Mouse (Mus musculus) MEL (cell line): ENCODE data around the gene Dlg2. TPM values are rescaled to one million over a fixed set of nuclear protein-coding genes. Genes with fewer than 3 reads are reported as not detected.

Experiments used
- DNase-seq: peaks from one replicate; pipeline ENCODE4 v3.0.0; 2011; ENCODE audit warnings: low read depth, low spot score
- H3K27ac ChIP-seq: 2 replicates; pipeline ENCODE4 v1.5.1; 2012; ENCODE audit warnings: low read depth, mild to moderate bottlenecking, control low read depth, low read length, moderate library complexity; ENCODE audit not compliant: control insufficient read depth
- H3K27me3 ChIP-seq, 2 experiments: fragments of 150-350 bp in 1 of 2; sonication (generic) in 1 of 2; 2 replicates each; pipeline ENCODE4 v1.6.1; 2012; ENCODE audit warnings: low read length in 2 of 2, mild to moderate bottlenecking in 2 of 2, improper control_type of control experiment in 1 of 2, moderate library complexity in 1 of 2; ENCODE audit not compliant: insufficient read depth in 2 of 2, control insufficient read depth in 1 of 2
- H3K36me3 ChIP-seq, 2 experiments: 2 replicates each; pipeline ENCODE4 v1.6.1; 2012 to 2014; ENCODE audit warnings: low read length in 2 of 2, improper control_type of control experiment in 1 of 2, inconsistent platforms in 1 of 2, mild to moderate bottlenecking in 1 of 2; ENCODE audit not compliant: insufficient read depth in 2 of 2, control insufficient read depth in 1 of 2
- H3K4me1 ChIP-seq, 2 experiments: fragments of 150-350 bp in 1 of 2; sonication (generic) in 1 of 2; 2 replicates each; pipeline ENCODE4 v1.6.1; 2012; ENCODE audit warnings: low read length in 2 of 2, improper control_type of control experiment in 1 of 2, mild to moderate bottlenecking in 1 of 2; ENCODE audit not compliant: insufficient read depth in 2 of 2, control insufficient read depth in 1 of 2
- H3K4me3 ChIP-seq, 2 experiments: fragments of 150-350 bp in 1 of 2; sonication (generic) in 1 of 2; 2 replicates each; pipeline ENCODE4 v1.5.1; 2012; ENCODE audit warnings: low read depth in 2 of 2, low read length in 2 of 2, mild to moderate bottlenecking in 2 of 2, moderate library complexity in 2 of 2, control low read depth in 1 of 2, improper control_type of control experiment in 1 of 2; ENCODE audit not compliant: control insufficient read depth in 1 of 2, insufficient read depth in 1 of 2
- H3K79me2 ChIP-seq: 2 replicates; pipeline ENCODE4 v1.6.1; 2012; ENCODE audit warnings: mild to moderate bottlenecking, low read length, moderate library complexity; ENCODE audit not compliant: control insufficient read depth, poor library complexity, insufficient read depth
- H3K9ac ChIP-seq: 2 replicates; pipeline ENCODE4 v1.6.1; 2012; ENCODE audit warnings: low read depth, mild to moderate bottlenecking, control low read depth, low read length, moderate library complexity; ENCODE audit not compliant: control insufficient read depth, poor library complexity, severe bottlenecking
- H3K9me3 ChIP-seq: fragments of 150-350 bp; sonication (generic); replicated peaks from 2 replicates; pipeline ENCODE4 v1.6.1; 2012; ENCODE audit warnings: mild to moderate bottlenecking, low read length, improper control_type of control experiment, moderate library complexity; ENCODE audit not compliant: insufficient read depth
- E2F4 ChIP-seq: IDR thresholded peaks from 2 replicates; pipeline ENCODE4 v1.6.1; 2011; ENCODE audit warnings: low read depth, low read length, improper control_type of control experiment, borderline replicate concordance
- ELF1 ChIP-seq: IDR thresholded peaks from 2 replicates; pipeline ENCODE4 v1.6.1; 2014; ENCODE audit warnings: low read depth, mild to moderate bottlenecking, inconsistent platforms, low read length, improper control_type of control experiment, moderate library complexity
- EP300 ChIP-seq, 2 experiments: IDR thresholded peaks; 2 replicates each; pipeline ENCODE4 v1.6.1; 2011; ENCODE audit warnings: improper control_type of control experiment in 2 of 2, low read length in 2 of 2, low read depth in 1 of 2, mild to moderate bottlenecking in 1 of 2
- GABPA ChIP-seq: IDR thresholded peaks from 2 replicates; pipeline ENCODE4 v1.6.1; 2012; ENCODE audit warnings: low read depth, mild to moderate bottlenecking, inconsistent platforms, low read length, improper control_type of control experiment, moderate library complexity
- GATA1 ChIP-seq: IDR thresholded peaks from 2 replicates; pipeline ENCODE4 v1.6.1; 2011; ENCODE audit warnings: low read depth, low read length, improper control_type of control experiment
- JUND ChIP-seq: IDR thresholded peaks from 2 replicates; pipeline ENCODE4 v1.6.1; 2011; ENCODE audit warnings: low read depth, mild to moderate bottlenecking, improper control_type of control experiment, low read length
- MAFK ChIP-seq: IDR thresholded peaks from 2 replicates; pipeline ENCODE4 v1.6.1; 2011; ENCODE audit warnings: low read depth, mild to moderate bottlenecking, low read length, improper control_type of control experiment, borderline replicate concordance
- MXI1 ChIP-seq: IDR thresholded peaks from 2 replicates; pipeline ENCODE4 v1.6.1; 2011; ENCODE audit warnings: mild to moderate bottlenecking, low read depth, low read length, improper control_type of control experiment
- MYB ChIP-seq: IDR thresholded peaks from 2 replicates; pipeline ENCODE4 v1.6.1; 2011; ENCODE audit warnings: mild to moderate bottlenecking, low read depth, low read length, improper control_type of control experiment
- MYC ChIP-seq: IDR thresholded peaks from 2 replicates; pipeline ENCODE4 v1.6.1; 2011; ENCODE audit warnings: low read depth, mild to moderate bottlenecking, low read length, improper control_type of control experiment, moderate library complexity
- NRF1 ChIP-seq: IDR thresholded peaks from 2 replicates; pipeline ENCODE4 v1.6.1; 2014; ENCODE audit warnings: low read depth, mild to moderate bottlenecking, inconsistent platforms, low read length, improper control_type of control experiment, moderate library complexity; ENCODE audit not compliant: poor library complexity, insufficient read depth, severe bottlenecking
- POLR2A ChIP-seq, 2 experiments: IDR thresholded peaks; 2 replicates each; pipeline ENCODE4 v1.6.1; 2011 to 2012; ENCODE audit warnings: low read length in 2 of 2, mild to moderate bottlenecking in 2 of 2, control low read depth in 1 of 2, improper control_type of control experiment in 1 of 2, low read depth in 1 of 2, moderate library complexity in 1 of 2; ENCODE audit not compliant: control insufficient read depth in 1 of 2, insufficient read depth in 1 of 2, poor library complexity in 1 of 2
- POLR2AphosphoS2 ChIP-seq: IDR thresholded peaks from 2 replicates; pipeline ENCODE4 v1.6.1; 2011; ENCODE audit warnings: low read length, improper control_type of control experiment
- RAD21 ChIP-seq: IDR thresholded peaks from 2 replicates; pipeline ENCODE4 v1.6.1; 2011; ENCODE audit warnings: mild to moderate bottlenecking, low read depth, low read length, improper control_type of control experiment
- SIN3A ChIP-seq: IDR thresholded peaks from 2 replicates; pipeline ENCODE4 v1.6.1; 2012; ENCODE audit warnings: low read length, improper control_type of control experiment, inconsistent platforms
- SMC3 ChIP-seq: IDR thresholded peaks from 2 replicates; pipeline ENCODE4 v1.6.1; 2011; ENCODE audit warnings: low read depth, low read length, improper control_type of control experiment
- TBP ChIP-seq: IDR thresholded peaks from 2 replicates; pipeline ENCODE4 v1.8.0; 2011; ENCODE audit warnings: low read depth, low read length, improper control_type of control experiment
- UBTF ChIP-seq: IDR thresholded peaks from 2 replicates; pipeline ENCODE4 v1.6.1; 2012; ENCODE audit warnings: low read depth, mild to moderate bottlenecking, inconsistent platforms, low read length, improper control_type of control experiment, moderate library complexity, borderline replicate concordance; ENCODE audit not compliant: insufficient read depth
- USF1 ChIP-seq: IDR thresholded peaks from 2 replicates; pipeline ENCODE4 v1.6.1; 2014; ENCODE audit warnings: low read depth, mild to moderate bottlenecking, inconsistent platforms, low read length, improper control_type of control experiment, moderate library complexity
- ZC3H11A ChIP-seq: IDR thresholded peaks from 2 replicates; pipeline ENCODE4 v1.6.1; 2012; ENCODE audit warnings: low read depth, mild to moderate bottlenecking, inconsistent platforms, low read length, improper control_type of control experiment
- ZKSCAN1 ChIP-seq: IDR thresholded peaks from 2 replicates; pipeline ENCODE4 v1.6.1; 2012; ENCODE audit warnings: low read depth, mild to moderate bottlenecking, inconsistent platforms, low read length, improper control_type of control experiment, moderate library complexity
- polyA plus RNA-seq, 2 experiments: library from polyadenylated mRNA; stranded (reverse) in 1 of 2; unstranded in 1 of 2; fragments of >175 nt in 1 of 2; fragments of >200 nt in 1 of 2; gene quantifications; 2 replicates each; pipeline versions ENCODE4 v1.2.1 to v1.2.4; 2012; ENCODE audit warnings: low replicate concordance in 2 of 2, low read depth in 1 of 2; ENCODE audit not compliant: insufficient read length in 2 of 2, insufficient read depth in 1 of 2, missing spikeins in 1 of 2
- total RNA-seq: library from RNA; depleted of rRNA; stranded (reverse); fragments of 300-350 nt; gene quantifications from 2 replicates; pipeline ENCODE4 v1.2.3, GENCODE M21; 2012

Gene Dlg2
- total and polyA plus RNA-seq, 3 experiments, result 0.04 TPM; not detected in 2

DNA sequence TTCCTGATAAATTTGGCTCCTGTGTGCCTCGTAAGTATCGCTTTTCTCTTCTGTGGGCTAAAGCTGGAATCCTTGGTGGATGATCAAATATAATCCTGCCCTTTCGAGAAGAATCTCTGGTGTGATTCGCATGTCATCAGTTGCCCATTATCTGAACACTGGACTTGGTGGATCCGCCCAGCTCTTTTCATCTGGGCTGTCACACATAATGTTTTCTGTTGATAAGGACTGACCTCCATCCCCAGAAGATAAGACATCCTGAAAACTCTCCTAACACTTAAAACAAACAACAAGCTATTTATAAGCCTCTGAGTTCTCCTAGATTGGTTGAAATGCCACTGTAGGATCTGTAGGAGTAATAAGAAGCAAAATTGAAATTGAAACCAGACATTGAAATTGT lies 1952.2 kb downstream of the Dlg2 start:
- TF ChIP-seq ZKSCAN1 (no peak), MYC (no peak), POLR2AphosphoS2 (no peak), SIN3A (no peak), E2F4 (no peak), SMC3 (no peak), POLR2A (IDR thresholded peaks at IDR 0.05; ENCODE audit: control insufficient read depth in 1 of 2, insufficient read depth in 1 of 2, low read depth in 1 of 2, low read length in 2 of 2, poor library complexity in 1 of 2) (no peak), MYB (no peak), EP300 (IDR thresholded peaks at IDR 0.05; ENCODE audit: low read depth in 1 of 2, low read length in 2 of 2) (no peak), GABPA (no peak)
- Histone ChIP-seq H3K27ac (no peak overlapping the region), H3K4me1 (no peaks in the 10 kb centered on the region), H3K9ac (no peak overlapping the region), H3K4me3 (no peak overlapping the region), H3K9me3 (no peaks in the 10 kb centered on the region), H3K27me3 (no peaks in the 10 kb centered on the region), H3K36me3 (no peaks in the 10 kb centered on the region), H3K79me2 (no peaks in the 10 kb centered on the region)
- no peak for DNase-seq

DNA sequence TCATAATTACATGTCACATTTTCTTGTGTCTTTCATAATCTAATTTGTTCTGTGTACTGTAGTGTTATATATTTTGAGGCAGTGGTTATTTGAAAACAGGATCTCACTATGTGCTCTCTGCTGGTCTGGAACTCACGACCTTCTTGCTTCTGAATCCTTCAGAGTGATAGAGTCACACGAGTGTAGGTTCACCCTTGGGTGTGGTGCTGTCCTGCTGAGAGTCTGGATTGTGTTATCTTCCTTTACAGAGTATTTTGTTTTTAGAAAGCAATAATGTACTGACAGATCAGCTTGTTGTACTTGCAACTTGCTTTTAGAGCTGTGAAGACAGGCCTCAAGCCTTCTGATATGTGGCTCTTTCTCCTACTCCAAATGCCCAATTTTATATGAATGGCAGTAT lies 1953.8 kb downstream of the Dlg2 start:
- no peak for DNase-seq
- no peaks in the 10 kb centered on the region for H3K36me3 ChIP-seq
- H3K27me3 ChIP-seq, result no peaks in the 10 kb centered on the region
- H3K9ac ChIP-seq, result no peak overlapping the region
- no peaks in the 10 kb centered on the region for H3K9me3 ChIP-seq
- H3K4me3 ChIP-seq, result no peak overlapping the region
- H3K79me2 ChIP-seq, result no peaks in the 10 kb centered on the region
- H3K27ac ChIP-seq, result no peak overlapping the region
- no peaks in the 10 kb centered on the region for H3K4me1 ChIP-seq
- no peak for TF ChIP-seq UBTF
- TF ChIP-seq MXI1, result no peak
- no peak for TF ChIP-seq GATA1
- no peak for TF ChIP-seq ELF1
- TF ChIP-seq MAFK, result no peak
- no peak for TF ChIP-seq NRF1
- TF ChIP-seq GABPA, result no peak

GRCm38 (mm10) chr7:92437168-92437567 lies 1960.7 kb downstream of the Dlg2 start:
- Histone ChIP-seq H3K27ac (no peak overlapping the region), H3K4me1 (no peaks in the 10 kb centered on the region), H3K27me3 (no peaks in the 10 kb centered on the region), H3K36me3 (no peaks in the 10 kb centered on the region), H3K9ac (no peak overlapping the region), H3K79me2 (no peaks in the 10 kb centered on the region), H3K9me3 (no peaks in the 10 kb centered on the region), H3K4me3 (no peak overlapping the region)
- TF ChIP-seq USF1 (no peak), TBP (no peak), ZC3H11A (no peak), GATA1 (no peak), POLR2A (IDR thresholded peaks at IDR 0.05; ENCODE audit: control insufficient read depth in 1 of 2, insufficient read depth in 1 of 2, low read depth in 1 of 2, low read length in 2 of 2, poor library complexity in 1 of 2) (no peak), JUND (no peak), MYC (no peak), RAD21 (no peak)
- TF ChIP-seq, all 39 proteins: peak for 0
- DNase-seq, result no peak
